Mouse (Mus musculus) liver, adult 2 months (tissue): Measurements from ENCODE around the gene Cd27. TPM values are rescaled to one million over a fixed set of nuclear protein-coding genes. Genes with fewer than 3 reads are reported as not detected.

Experiments
- DNase-seq: peaks from one replicate; pipeline ENCODE4 v3.0.0-alpha.2; 2011; ENCODE audit warnings: low read depth, low spot score; ENCODE audit errors: extremely low read depth
- H3K27ac ChIP-seq: fragments of 200-500 bp; replicated peaks from 2 replicates; pipeline ENCODE4 v1.5.1; 2012; ENCODE audit warnings: low read depth, mild to moderate bottlenecking, control low read depth, inconsistent platforms, low read length; ENCODE audit not compliant: insufficient read depth
- H3K27me3 ChIP-seq: fragments of 200-500 bp; 2 replicates; pipeline ENCODE4 v1.6.1; 2012; ENCODE audit warnings: mild to moderate bottlenecking, moderate library complexity, low read length, inconsistent platforms; ENCODE audit not compliant: control insufficient read depth, insufficient read depth
- H3K36me3 ChIP-seq: fragments of 200-500 bp; 2 replicates; pipeline ENCODE4 v1.6.1; 2012; ENCODE audit warnings: low read length, inconsistent platforms; ENCODE audit not compliant: control insufficient read depth, insufficient read depth
- H3K4me1 ChIP-seq: fragments of 200-500 bp; 2 replicates; pipeline ENCODE4 v1.6.1; 2011; ENCODE audit warnings: low read length; ENCODE audit not compliant: control insufficient read depth, insufficient read depth
- H3K4me3 ChIP-seq: fragments of 200-500 bp; 2 replicates; pipeline ENCODE4 v1.5.1; 2011; ENCODE audit warnings: low read depth, mild to moderate bottlenecking, control low read depth, low read length, moderate library complexity; ENCODE audit not compliant: insufficient read depth
- H3K79me2 ChIP-seq: fragments of 200-500 bp; 2 replicates; pipeline ENCODE4 v1.6.1; 2012; ENCODE audit warnings: inconsistent platforms, mild to moderate bottlenecking, low read length, moderate library complexity; ENCODE audit not compliant: control insufficient read depth, insufficient read depth
- H3K9ac ChIP-seq: fragments of 200-500 bp; 2 replicates; pipeline ENCODE4 v1.6.1; 2012; ENCODE audit warnings: low read depth, mild to moderate bottlenecking, control low read depth, inconsistent platforms, low read length
- CTCF ChIP-seq: fragments of 200-500 bp; IDR thresholded peaks from 2 replicates; pipeline ENCODE4 v1.5.1; 2011; ENCODE audit warnings: low read depth, low read length, control low read depth
- POLR2A ChIP-seq: fragments of 200-500 bp; IDR thresholded peaks from 2 replicates; pipeline ENCODE4 v1.6.1; 2011; ENCODE audit warnings: low read length, control low read depth; ENCODE audit not compliant: insufficient read depth; ENCODE audit errors: extremely low read depth
- WGBS: fragments of 180-500 bp; shearing (Covaris S2); methylation state at CpG from one replicate; pipeline ENCODE4 v1.1.7; 2018; 5-methylcytosine and 5-hydroxymethylcytosine counted together
- polyA plus RNA-seq: library from polyadenylated mRNA; depleted of rRNA; stranded (reverse); fragments of >200 nt; gene quantifications from 2 replicates; pipeline ENCODE4 v1.2.3, GENCODE M21; 2012
- total RNA-seq: library from RNA; depleted of rRNA; stranded (reverse); fragments of >200 nt; gene quantifications from 2 replicates; pipeline ENCODE4 v1.2.3, GENCODE M21; 2014

Cd27 gene
- total and polyA plus RNA-seq, 2 experiments, result 0.65 to 0.87 TPM

DNA sequence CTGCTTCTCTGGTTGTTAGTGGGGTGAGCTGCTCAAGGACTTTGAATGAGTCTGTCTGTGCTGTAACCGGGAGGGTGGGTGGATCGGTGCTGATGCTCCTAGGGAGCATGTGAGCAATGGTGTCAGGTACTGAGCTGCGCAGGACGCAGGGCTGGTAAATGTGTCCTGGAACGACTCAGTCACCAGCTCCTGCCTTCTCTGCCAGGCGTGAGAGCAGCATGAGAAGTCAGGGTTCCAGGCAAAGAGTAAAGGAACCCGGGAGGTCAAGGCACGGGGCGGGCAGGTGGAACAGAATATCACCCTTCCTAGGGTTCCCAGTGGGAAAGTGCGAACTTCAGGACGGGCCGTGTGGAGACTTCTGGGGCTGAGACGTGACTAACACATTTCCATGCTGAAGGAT is 29.3 kb upstream of the Cd27 start:
- Histone ChIP-seq H3K27ac (no peak overlapping the region), H3K79me2 (no peaks in the 10 kb centered on the region), H3K4me1 (peaks cover 2% of the 10 kb centered on the region; the same call in 1 of the 2 replicates), H3K36me3 (no peaks in the 10 kb centered on the region), H3K9ac (no peak overlapping the region), H3K4me3 (no peak overlapping the region), H3K27me3 (no peaks in the 10 kb centered on the region)
- no peak for DNase-seq
- TF ChIP-seq POLR2A (no peak), CTCF (no peak)
- WGBS, result 85% methylated on average over 13 of the region's 13 CpGs

DNA sequence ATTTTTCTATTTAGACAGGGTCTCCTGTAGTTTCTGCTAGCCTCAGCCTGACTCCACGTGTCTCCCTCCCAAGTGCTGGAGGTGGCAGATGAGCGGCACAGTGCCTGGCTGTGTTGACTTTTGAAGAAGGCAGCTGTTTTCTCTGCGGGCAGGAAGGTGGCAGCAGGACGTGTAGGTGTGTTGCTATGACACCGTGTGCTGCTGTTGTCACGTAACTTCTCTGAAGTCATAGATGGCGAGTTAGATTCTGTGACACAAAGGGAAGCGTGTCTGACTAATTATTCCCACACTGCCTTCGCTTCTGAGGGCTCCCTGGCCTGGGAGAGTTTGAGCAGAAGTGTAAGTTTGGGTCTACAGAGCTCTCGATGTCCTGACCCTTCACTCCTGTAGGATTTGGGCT is 28.4 kb upstream of the Cd27 start:
- WGBS, result 34% methylated on average over 10 of the region's 10 CpGs
- H3K9ac ChIP-seq, result no peak overlapping the region
- H3K36me3 ChIP-seq, result no peaks in the 10 kb centered on the region
- TF ChIP-seq CTCF (no peak), POLR2A (no peak)
- no peaks in the 10 kb centered on the region for H3K79me2 ChIP-seq
- H3K4me3 ChIP-seq, result no peak overlapping the region
- no peak for DNase-seq
- peaks cover 2% of the 10 kb centered on the region; the same call in 1 of the 2 replicates for H3K4me1 ChIP-seq
- H3K27me3 ChIP-seq, result no peaks in the 10 kb centered on the region
- H3K27ac ChIP-seq, result no peak overlapping the region

DNA sequence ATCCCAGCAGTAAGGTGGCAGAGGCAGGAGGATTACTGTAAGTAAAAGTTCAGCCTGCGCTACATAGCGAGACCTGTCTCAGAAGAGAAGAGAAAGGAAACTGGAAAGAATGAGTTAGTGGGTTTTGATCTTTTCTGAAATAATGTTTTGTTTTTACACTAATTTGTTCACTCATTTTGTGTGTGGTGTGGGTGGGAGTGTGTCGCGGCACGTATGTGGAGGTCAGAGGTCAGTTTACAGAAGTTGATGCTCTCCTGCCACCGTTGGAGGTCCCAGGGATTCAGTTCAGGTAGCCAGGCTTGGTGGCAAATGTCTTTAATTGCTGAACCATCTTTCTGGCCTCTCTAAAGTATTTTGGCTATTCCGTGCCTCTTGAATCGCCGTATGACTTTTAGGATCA is 27.4 kb upstream of the Cd27 start:
- Histone ChIP-seq H3K27me3 (no peaks in the 10 kb centered on the region), H3K4me3 (no peak overlapping the region), H3K4me1 (peaks cover 2% of the 10 kb centered on the region; the same call in 1 of the 2 replicates), H3K79me2 (no peaks in the 10 kb centered on the region), H3K36me3 (no peaks in the 10 kb centered on the region), H3K9ac (no peak overlapping the region), H3K27ac (no peak overlapping the region)
- no peak for TF ChIP-seq CTCF
- no peak for TF ChIP-seq POLR2A
- no peak for DNase-seq
- WGBS, result 79% methylated on average over 9 of the region's 9 CpGs

DNA sequence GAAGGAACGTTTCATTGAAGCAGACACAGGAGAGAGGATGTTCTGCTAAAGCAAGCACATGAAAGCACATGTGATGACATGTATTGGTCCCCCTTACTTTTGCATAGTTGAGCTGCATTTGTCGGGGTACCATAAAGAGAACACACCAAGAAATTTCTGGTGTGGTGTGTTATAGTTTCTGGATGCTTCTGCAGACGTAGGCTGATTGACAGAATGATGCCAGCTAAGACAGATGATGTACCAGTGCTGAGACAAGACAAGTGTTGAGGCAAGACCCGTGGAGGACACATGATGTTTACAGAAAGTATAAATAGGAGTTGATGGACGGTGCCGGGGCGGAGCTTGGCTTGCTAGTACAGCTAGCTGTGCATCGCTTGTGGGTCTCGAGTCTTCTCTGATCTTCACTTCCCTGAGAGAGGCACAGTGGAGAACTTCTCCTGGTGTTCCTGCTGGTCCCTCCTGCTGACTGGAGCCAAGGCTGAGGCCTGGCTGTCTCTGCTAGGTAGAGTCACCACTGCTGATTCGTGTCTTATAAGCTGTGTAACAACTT is 23.3 kb upstream of the Cd27 start:
- no peak for TF ChIP-seq CTCF
- TF ChIP-seq POLR2A, result no peak
- DNase-seq, result no peak
- WGBS, result 82% methylated on average over 10 of the region's 10 CpGs
- no peaks in the 10 kb centered on the region for H3K36me3 ChIP-seq
- H3K27ac ChIP-seq, result no peak overlapping the region
- H3K9ac ChIP-seq, result no peak overlapping the region
- no peaks in the 10 kb centered on the region for H3K79me2 ChIP-seq
- H3K27me3 ChIP-seq, result no peaks in the 10 kb centered on the region
- H3K4me1 ChIP-seq, result no peaks in the 10 kb centered on the region
- no peak overlapping the region for H3K4me3 ChIP-seq

DNA sequence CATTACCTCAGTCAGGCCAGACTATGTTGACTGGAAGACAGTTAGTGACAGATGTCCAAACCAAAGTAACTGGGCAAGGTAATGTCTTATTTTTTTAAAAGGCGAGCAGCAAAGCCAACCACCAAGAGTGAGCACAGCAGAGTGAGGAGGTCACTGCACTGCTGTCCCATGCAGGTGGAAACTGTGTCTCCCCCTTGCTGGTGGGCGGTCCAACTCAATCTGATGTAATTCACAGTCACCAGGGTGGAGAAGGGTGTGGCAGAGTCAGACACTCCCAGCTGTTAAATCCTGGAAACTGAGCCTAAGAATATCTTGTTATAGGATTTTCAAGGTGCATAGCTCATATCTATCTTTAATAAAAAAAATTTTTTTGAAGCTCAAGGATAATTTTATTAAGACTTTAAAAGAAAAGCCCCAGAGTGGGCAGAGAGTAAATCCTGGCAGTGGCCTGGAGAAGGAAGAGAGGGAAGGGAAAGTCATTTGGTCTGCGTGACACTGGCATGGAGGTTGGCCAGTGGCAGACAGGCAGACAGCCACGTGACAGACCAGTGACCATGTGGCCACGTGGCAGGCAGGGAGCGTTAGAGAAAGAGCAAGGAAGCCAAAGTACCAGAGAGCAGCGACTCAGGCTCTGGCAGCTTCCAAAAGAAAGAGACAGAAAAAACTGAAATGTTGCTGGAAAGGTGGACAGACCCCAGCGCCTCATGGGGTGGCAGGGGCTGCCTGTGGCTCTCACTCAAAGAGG is 19.6 kb upstream of the Cd27 start:
- Histone ChIP-seq H3K4me1 (no peaks in the 10 kb centered on the region), H3K27me3 (no peaks in the 10 kb centered on the region), H3K79me2 (no peaks in the 10 kb centered on the region), H3K4me3 (no peak overlapping the region), H3K9ac (no peak overlapping the region), H3K27ac (no peak overlapping the region), H3K36me3 (no peaks in the 10 kb centered on the region)
- 76% methylated on average over 8 of the region's 8 CpGs for WGBS
- DNase-seq, result peak; percentile 56
- TF ChIP-seq POLR2A, result no peak
- no peak for TF ChIP-seq CTCF

DNA sequence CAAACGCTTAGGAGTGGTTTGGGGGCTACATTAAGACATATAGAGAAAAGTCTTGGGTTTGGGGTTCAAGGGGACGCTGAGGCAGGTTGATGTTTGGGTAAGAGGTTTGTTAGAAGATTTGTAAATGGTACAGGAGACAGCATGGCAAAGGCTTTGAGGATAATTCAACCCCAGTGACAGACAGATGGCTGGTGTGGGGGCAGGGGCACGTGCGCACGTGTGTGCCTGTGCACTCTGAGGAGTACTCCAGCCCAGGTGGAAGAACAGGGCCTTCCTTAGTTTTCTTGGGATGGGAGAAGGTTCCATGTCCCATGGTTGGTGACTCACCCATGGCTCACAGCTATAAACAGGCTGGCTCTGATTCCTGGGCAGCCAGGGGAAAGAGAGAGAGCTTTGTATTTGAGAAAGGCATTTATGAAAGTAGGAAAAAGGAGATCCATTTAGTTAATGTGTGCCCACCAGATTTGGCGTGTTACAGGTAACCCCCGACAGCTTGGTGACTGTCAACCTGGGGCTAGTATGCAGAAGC is 18.8 kb upstream of the Cd27 start:
- no peak overlapping the region for H3K4me3 ChIP-seq
- H3K27ac ChIP-seq, result no peak overlapping the region
- no peaks in the 10 kb centered on the region for H3K79me2 ChIP-seq
- no peak overlapping the region for H3K9ac ChIP-seq
- no peak for DNase-seq
- WGBS, result 87% methylated on average over 7 of the region's 7 CpGs
- no peaks in the 10 kb centered on the region for H3K4me1 ChIP-seq
- no peaks in the 10 kb centered on the region for H3K36me3 ChIP-seq
- TF ChIP-seq CTCF (no peak), POLR2A (no peak)
- H3K27me3 ChIP-seq, result no peaks in the 10 kb centered on the region
